Mouse (Mus musculus) gastrocnemius, postnatal 14 days (tissue): ENCODE measurements around the gene Thap7. TPM values are rescaled to one million over a fixed set of nuclear protein-coding genes. Genes with fewer than 3 reads are reported as not detected.
"Not testable (repeated sequence)": the region's sequence is repeated elsewhere in the genome, so short reads cannot be mapped to it uniquely, and the experiment has no call there.

ENCODE experiments used
- DNase-seq: peaks from one replicate; pipeline ENCODE4 v3.0.0; 2021; ENCODE audit warnings: mixed read lengths
- intact Hi-C: fragments of 180-260 bp; cut with DNase I; formaldehyde crosslinking; loops from one replicate; pipeline ENCODE4 v1.15.1; 2025; ENCODE audit warnings: low total_unique reads
- long read RNA-seq, 2 experiments: library from polyadenylated mRNA; stranded (forward); transcript quantifications; one replicate each; pipeline ENCODE4 v2.0.0; 2021
- total RNA-seq, 2 experiments: library from RNA; stranded (reverse); gene quantifications; 2 replicates each; pipeline ENCODE4 v1.2.3; 2021

Thap7 gene
- 10 to 100 TPM; 10.6 to 12.5 TPM for total RNA-seq
- long read RNA-seq, experiment 1, transcript Thap7-201 (5 exons, 1,248 nt), result major isoform, 5 of 12 reads
- long read RNA-seq, experiment 1, partial matches to known transcripts, result 0 of 12 reads
- long read RNA-seq, experiment 1, other reads (novel, unspliced or antisense), result 2 of 12 reads
- long read RNA-seq, experiment 2, transcript Thap7-202 (4 exons, 734 nt), result major isoform, 6 of 16 reads
- long read RNA-seq, experiment 2, transcript Thap7-201 (5 exons, 1,248 nt), result minor isoform, 5 of 16 reads
- long read RNA-seq, experiment 2, partial matches to known transcripts, result 3 of 16 reads
- long read RNA-seq, experiment 2, other reads (novel, unspliced or antisense), result 1 of 16 reads

DNA sequence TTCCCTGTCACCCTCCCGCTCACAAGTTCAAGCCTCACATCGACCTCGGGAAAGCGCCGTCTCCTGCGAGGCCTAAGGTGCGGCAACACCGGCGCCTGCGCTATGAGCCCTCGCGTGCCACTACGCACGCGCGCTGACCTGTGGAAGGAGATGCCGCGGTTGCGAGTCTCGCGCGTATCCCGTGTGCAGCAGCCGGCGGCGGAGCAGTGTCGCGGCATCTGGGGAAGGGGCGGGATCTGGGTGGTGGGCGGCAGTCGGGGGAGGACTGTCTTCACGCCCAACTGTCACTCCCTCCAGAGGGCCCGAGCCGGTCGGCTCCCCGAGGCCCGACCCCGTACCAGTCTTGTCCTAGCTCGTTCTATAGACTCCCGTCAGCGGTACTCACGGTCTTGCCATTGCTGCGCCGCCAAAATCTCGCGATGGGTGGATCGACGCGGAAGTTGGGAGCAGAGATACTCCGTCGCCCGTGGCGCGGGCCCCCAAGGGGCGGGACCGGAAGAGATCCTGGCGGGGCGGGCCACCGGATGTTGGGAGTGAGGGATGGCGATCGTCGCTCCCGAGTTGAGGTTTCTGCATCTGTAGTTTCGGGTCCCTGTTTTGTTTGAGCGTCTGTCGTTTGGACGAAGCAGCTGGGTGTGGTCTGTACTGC is at the start of gene Thap7:
Thap7 (minus strand) TSS at position 497 of the 649 bp plus-strand sequence.
- peak; percentile 98 for DNase-seq
- intact Hi-C loops, result no loop called here

DNA sequence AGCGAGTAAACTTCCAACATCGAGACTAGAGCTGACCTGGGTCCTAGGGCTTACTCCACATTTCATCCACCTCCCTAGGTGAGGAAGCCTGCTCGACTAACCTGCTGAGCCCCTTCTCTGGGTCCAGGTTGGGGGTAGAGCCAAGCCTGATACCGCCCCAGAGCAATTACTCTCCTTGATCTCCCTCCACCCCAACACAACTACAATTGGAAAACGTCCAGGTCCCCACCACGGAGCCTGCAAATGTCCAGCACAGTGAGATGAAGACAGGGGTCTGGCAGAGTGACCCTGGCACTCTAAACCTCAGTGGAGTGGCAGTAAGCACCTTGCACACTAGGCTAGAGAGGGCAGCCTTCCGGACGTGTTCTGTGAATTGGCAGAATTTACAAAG is 45.9 kb upstream of the Thap7 start:
- intact Hi-C loops, result no loop called here

DNA sequence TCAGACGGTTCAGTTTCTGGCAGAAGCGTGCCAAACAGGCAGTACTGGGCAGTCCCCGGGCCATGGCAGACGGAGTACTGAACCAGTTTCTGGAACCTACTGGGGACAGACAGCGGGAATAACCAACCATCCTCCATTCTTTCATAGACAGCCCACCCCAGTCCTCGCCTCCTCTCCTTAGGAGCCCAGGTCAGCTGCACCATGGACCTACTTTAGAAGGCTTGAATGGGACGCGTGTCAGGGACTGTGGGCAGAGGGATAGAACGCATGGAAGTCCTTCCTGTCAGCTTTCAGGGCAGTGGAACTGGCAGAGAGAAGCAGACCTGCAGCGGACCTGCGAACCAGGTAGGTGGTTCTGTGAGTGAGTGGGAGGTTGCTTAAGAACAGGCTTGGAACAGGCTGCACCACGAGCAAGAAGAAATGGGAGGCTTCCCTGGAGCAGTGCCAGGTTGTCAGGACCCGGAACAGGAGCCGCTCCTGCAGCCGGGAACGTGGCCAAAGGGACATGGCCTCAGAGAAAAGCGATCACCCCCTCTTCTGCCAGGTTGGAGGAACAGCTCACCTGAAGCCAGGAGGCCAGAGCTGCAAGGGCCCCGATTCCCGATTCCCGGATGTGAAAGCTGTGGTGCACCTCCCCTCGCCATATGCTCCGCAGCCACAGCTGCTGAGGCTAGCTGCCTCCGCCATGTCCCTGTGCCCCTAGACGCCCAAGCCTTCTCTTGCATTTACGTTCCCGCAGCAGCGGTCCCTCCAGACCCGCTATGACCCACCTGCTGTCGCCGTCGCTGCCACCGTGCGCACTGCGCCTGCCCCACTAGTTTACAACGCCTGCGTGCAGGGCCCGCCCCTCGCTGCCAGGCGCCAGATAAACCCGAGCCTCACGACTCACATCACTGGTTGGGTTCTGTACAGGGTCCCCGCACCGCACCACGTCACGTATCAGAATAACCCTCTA is 45.2 kb upstream of the Thap7 start:
- peak; percentile 51 for DNase-seq
- intact Hi-C loops, result no loop called here

More for the DNA sequence above, 45.9 kb upstream of the Thap7 start:
- DNase-seq, result no peak

DNA sequence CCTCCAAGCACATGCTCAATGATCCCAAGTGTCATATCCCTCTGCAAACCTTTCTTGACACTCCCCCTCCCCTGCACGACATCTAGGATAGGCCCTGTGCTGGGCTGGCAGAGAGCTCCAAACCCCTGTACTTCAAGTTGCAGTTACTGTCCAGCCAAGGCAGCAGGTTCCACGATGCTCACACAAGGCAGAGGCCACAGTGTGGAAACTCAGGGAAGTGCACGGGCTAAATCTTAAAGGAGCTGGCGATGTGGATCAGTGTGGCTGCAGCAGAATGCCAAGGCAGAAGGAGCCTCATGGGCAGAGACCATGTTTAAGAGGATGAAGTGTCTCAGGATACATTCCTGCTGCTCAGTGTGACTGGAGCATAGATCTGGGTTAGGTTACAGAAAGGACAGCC is 35.2 kb upstream of the Thap7 start:
- intact Hi-C loops, result no loop called here
- no peak for DNase-seq

DNA sequence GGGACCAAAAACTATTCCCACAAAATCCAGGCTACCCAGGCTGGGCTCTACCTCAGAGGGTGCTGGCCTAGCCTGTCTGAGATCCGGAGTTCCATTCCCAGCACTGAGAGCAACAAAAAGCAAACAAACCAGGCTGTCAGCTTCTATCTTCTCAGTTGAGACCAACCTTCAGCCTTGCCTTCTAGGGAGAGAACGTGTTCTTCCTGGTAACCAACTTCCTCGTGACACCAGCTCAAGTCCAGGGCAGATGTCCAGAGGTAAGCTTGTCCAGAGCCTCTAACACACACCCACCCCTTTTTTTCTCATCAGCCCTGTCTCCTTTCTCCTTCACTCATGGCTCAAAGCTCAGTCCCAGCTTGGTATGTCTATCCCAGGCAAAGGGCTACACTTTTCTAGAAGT is 33.8 kb upstream of the Thap7 start:
- no peak for DNase-seq
- intact Hi-C loops, result no loop called here

DNA sequence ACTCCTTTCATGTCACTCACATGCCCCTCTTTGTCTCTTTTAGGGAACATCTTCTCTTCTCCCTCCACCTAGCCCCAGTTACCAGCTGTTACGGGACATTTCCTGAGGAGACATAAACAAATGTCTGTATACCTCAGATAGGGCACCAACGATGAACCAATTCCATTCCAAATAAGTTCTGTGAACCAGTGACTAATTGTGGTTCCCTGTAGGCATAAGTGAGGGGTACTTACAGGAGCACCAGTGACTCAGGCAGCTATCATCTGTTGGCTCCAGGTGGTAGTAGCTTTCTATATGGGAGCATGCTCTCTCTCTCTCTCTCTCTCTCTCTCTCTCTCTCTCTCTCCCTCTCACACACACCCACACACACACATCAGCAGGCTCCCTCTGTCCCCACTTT is 33.3 kb upstream of the Thap7 start:
- intact Hi-C loops, result no loop called here
- DNase-seq, result no peak

DNA sequence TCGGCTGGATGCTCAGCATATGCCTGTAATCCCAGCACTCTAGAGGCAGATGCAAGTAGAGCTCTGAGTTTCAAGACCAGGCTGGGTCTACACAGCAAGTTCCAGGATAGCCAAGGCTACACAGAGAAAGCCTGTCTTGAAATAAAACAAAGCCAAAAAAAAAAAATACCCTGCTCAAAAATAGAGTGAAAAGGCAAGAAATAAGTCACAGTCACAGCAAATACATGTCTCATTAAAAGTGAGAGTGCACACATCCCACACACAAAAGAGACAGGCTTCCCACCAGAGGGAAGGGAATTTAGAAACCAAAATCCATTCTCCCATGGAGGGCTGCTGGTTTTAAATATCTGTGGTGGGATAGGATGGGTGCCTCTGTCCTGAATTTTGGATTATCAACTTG is 32.6 kb upstream of the Thap7 start:
- no peak for DNase-seq
- intact Hi-C loops, result no loop called here

DNA sequence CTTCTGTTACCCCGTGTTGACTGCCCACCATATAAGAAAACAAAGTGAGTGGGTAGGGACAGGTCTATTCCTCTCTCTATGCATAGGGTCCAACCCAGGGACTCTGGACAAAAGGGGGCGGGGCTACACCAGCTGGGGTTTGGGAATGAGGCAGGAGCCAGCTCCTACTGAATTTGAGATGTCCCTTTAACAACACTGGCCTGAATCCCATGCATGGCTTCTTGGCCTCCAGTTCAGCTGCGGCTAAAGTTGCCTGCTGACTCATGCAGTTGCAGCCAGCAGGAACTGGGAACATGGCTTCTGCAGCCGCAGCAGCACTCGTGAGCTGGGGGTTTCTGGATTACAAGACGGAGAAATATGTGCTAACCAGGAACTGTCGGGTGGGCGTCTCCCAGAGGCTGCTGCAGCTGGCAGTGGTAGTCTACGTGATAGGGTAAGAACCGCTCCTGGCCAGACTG is 30.8 kb upstream of the Thap7 start, which contains the start of gene P2rx6:
P2rx6 (plus strand) TSS at position 135 of the 458 bp plus-strand sequence.
- intact Hi-C loops, result no loop called here
- peak; percentile 78 for DNase-seq

DNA sequence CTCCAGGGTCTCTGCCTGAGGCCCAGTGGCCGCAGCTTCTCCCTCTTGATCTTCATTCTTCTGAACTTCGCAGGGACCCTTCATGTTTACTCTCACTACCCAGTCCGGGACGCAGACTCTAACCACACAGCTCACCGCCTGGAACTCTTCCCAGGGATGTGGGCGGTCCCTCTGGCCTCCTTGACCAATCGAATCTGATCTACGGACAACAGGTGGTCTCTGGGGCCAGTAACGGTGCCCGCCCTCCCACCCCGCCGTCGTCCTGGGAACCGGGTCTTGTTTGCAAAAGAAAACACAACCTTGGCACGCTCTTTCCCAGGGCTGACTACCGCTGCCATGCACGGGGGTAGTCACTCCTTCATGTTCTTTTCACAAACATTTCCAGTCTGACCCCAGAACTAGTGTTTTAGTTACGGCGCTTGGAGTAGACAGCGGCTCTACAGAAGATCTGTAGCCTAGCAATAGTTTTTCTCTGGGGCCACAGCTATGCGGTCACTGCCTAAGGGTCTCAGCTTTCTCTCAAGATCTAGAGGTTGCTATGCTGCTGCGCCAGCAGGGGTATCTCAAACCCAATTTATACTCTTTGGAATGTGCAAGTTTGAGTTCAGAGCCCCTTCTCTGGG is 30.3 kb upstream of the Thap7 start, which contains the start of gene Lrrc74b:
Lrrc74b (minus strand) TSS at position 120 of the 623 bp plus-strand sequence.
- peak; percentile 84 for DNase-seq
- intact Hi-C loops, result no loop called here

DNA sequence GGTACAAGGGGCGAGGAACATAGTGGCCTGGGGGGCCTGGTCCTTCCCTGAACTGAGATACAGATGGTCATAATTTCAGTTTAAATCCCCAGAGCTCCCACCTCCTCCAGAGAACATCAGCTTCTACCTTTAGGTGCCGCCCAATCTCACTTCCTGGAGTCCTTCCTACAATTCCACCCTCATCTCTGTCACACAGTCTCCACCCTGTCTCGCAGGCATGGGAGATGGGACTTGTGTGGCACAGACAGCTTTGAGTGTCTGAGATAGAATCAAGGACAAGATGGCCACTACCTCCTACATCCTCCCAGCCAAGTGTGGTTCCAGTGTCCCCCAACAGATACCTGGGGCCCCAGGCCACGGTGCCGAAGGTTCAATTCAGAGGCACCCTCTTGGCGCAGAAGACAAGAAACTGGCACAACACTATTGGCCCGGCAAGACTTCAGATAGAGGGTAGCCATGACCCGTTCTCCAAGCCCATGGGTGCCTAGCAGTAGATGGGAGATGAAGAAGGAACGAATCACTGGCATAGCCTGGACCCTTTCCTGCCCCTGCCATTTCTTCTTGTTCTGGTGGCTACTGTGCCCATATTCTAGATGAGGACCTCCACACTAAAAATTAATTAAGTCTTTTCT is 28.6 kb upstream of the Thap7 start:
- DNase-seq, result no peak
- intact Hi-C loops, result loop anchor here (5.0 kb wide), 2 partner anchors 33 to 58 kb away; partner anchors contain the start of gene Smpd4

DNA sequence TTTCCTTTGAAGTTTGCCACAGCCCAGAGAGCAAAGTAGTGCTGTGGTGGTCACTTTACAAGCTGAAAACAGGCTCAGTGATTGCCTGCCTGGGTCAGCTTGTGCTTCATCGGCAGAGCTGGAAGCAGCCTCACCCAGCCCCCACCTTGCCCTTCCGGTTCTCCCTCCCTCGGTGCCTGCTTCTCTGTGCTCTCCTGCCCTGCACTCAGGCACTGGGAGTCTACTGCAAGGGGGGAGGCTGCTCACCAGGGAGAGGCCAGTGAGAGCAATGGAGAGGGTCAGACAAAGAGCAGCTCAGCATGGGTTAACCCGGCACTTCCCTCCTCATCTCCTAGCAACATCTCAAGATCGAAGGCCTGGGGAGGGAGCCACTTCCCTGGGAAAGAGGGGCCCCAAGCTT is 27.9 kb upstream of the Thap7 start:
- intact Hi-C loops, result loop anchor here (5.0 kb wide), 2 partner anchors 33 to 58 kb away; partner anchors contain the start of gene Smpd4
- DNase-seq, result no peak

DNA sequence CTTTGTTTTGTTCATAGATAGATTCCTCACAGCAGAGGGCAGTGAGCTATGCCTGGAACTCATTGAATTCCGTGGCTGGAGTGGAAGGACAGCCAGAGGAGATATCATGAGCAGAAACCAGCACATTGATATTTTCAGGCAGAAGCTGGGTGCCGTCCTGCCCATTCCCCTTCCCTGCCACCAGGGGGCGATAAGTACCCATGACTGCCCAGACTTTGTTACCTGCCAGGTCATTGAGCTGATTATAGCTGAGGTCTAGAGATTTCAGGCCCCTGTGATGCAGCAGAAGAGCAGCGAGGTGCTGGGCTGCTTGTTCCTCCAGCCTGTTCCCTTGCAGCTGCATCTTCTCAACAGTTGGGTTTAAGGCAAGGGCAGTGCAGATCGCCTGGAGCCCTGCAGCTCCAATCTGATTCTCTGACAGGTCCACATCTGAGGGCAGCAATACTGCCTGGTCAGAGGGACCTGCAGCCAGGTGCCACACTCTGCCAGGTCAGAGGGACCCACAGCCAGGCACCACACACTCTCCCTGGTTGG is 27.1 kb upstream of the Thap7 start:
- intact Hi-C loops, result loop anchor here (5.0 kb wide), 2 partner anchors 34 to 59 kb away; partner anchors contain the start of gene Smpd4
- DNase-seq, result peak; percentile 54

DNA sequence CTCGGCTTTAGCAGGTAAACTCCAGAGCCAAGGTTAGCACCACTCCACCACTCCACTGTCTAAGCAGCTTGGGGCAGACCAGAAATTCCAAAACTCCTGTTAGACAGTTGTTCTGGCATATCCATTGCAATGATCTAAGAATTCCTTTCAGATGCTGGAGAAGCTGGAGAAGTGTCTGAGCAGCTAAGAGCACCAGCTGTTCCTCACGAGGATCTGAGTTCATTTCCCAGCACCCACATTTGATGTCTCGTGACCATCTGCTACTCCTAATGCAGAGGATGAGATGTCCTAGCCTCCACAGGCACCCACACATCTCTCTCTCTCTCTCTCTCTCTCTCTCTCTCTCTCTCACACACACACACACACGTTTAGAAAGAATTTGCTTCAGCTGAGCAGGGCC is 26.0 kb upstream of the Thap7 start:
- intact Hi-C loops, result loop anchor here (5.0 kb wide), 2 partner anchors 35 to 60 kb away; partner anchors contain the start of gene Smpd4
- DNase-seq, result no peak

DNA sequence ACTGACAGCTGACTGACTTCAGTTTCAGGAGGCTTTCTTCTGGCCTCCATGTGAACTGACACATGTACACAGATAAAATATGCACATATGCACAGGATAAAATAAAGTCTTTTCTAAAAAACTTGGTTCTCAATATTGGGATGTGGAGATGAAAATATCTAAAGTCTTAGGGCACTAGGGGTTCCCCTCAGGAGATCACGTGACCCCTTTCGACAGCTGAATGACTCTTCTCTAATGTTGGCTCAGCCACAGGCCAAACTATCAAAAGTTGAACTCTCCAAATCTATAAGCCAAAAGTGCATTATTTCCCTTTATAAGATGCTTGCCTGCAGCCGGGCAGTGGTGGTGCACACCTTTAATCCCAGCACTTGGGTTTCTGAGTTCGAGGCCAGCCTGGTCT is 25.2 kb upstream of the Thap7 start:
- DNase-seq, result no peak
- intact Hi-C loops, result loop anchor here (5.0 kb wide), 2 partner anchors 36 to 61 kb away; partner anchors contain the start of gene Smpd4

DNA sequence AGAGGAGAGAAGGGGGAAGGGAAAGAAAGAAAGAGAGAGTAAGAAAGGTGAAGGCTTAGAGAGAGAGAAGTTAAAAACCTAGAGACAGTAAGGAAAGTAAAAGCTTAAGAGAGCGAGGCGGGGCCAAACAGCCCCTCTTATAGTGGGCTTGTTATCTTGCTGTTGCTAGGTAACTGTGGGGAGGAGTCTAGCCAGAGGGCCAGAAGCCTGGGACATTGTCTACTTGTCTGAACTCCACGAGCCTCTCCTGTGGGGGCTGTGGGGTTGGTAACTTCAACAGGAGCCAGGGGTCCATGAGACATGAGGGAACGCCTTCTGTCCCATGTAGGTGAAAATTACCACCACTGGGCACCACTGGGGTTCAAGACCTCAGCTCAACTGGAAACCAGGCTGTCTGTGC is 23.8 kb upstream of the Thap7 start:
- not testable (repeated sequence) for DNase-seq
- intact Hi-C loops, result loop anchor here (5.0 kb wide), 2 partner anchors 38 to 63 kb away; partner anchors contain the start of gene Smpd4

DNA sequence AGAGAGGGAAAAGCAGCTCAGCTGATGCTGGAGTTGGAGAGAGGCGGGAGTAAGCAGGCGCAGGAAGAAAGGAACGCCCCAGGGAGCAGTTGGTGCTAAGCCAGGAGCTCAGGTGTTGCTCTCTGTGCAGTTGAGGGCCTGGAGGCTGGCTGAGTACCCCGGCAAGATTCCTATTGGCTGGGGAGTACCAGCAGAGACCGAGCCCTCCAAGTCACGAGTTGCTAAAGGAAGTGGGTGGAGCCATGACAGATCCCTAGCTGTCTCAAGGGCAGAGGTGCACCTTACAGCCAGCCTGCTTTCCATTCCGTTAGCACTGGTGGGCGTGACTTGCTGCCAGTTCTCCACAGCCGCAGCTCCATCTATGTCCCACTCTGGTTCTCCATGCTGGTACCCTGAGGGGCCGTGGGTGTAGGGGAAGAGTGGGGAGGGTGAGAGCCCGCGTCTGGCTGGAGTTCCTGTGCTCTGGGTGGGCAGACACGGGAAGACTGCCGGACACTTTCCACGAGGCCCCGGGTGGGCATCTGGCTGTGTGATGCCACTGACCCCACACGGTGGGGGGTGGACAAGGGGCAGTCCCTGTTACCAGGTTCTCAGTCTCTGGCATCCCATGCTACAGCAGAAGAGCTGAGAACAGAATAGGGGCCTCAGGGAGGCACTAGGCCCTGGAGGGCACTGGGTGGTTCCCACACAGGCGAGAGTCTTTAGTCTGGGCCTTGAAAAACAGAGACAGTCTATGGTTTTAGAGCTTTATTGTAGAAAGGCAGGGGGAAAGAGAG is 23.2 kb upstream of the Thap7 start:
- DNase-seq, result no peak
- intact Hi-C loops, result no loop called here

DNA sequence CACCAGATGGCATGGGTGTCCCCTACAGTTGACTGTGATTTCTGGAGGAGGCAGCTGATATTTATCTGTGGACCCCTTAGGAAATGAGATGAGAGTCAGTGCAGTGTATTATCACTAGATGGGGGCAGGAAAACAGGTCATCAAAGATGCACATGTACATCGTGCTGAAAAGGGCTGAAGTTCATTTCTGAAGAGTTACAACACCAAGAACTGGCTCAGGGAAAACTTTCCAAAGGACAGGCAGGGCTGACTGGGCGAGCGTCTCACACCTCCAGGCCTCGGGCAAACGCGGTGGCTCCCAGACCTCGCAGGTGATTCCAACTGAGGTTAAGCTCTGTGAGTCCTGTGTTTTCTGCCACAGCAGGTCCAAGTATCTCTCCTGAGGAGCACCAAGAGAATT is 21.9 kb upstream of the Thap7 start:
- intact Hi-C loops, result no loop called here
- no peak for DNase-seq
